Mouse (Mus musculus) left cerebral cortex, postnatal 14 days (tissue): ENCODE measurements around the gene Gpkow. TPM values are rescaled to one million over a fixed set of nuclear protein-coding genes. Genes with fewer than 3 reads are reported as not detected.

ENCODE experiments used
- DNase-seq, 2 experiments: peaks; one replicate each; pipeline ENCODE4 v3.0.0; 2021 to 2022; ENCODE audit warnings: low spot score in 2 of 2, mixed read lengths in 1 of 2
- intact Hi-C: fragments of 180-260 bp; cut with DNase I; formaldehyde crosslinking; loops from one replicate; pipeline ENCODE4 v1.15.1; 2025
- long read RNA-seq, 2 experiments: library from polyadenylated mRNA; stranded (forward); transcript quantifications; one replicate each; pipeline ENCODE4 v2.0.0; 2021
- total RNA-seq, 2 experiments: library from RNA; stranded (reverse); gene quantifications; 2 replicates each; pipeline ENCODE4 v1.2.3; 2021

The Gpkow gene
- total RNA-seq, result 10 to 100 TPM; 33.7 to 34.6 TPM
- long read RNA-seq, experiment 1, transcript Gpkow-201 (11 exons, 3,579 nt), result major isoform, 33 of 43 reads
- long read RNA-seq, experiment 1, partial matches to known transcripts, result 2 of 43 reads
- long read RNA-seq, experiment 1, other reads (novel, unspliced or antisense), result 7 of 43 reads
- long read RNA-seq, experiment 2, transcript Gpkow-201 (11 exons, 3,579 nt), result major isoform, 31 of 39 reads
- long read RNA-seq, experiment 2, partial matches to known transcripts, result 2 of 39 reads
- long read RNA-seq, experiment 2, other reads (novel, unspliced or antisense), result 5 of 39 reads

- intact Hi-C loops, result loop anchor here (10.0 kb wide), 1 partner anchor 272 kb away; no protein-coding TSS in a partner anchor
- peak; percentile 85 to 91 for DNase-seq
Measured at GRCm38 (mm10) chrX:7696954-7697381, at the start of gene Gpkow. Gene Gpkow (plus strand): TSS chrX:7697131.

GRCm38 (mm10) chrX:7648671-7649304 lies 48.1 kb upstream of the Gpkow start:
- DNase-seq, result peak; percentile 58 to 66
- intact Hi-C loops, result loop anchor here (10.0 kb wide), 1 partner anchor 224 kb away; no protein-coding TSS in a partner anchor

- intact Hi-C loops, result no loop called here
- no peak for DNase-seq
Measured at GRCm38 (mm10) chrX:7657221-7657639, 39.7 kb upstream of the Gpkow start, which contains the start of gene Prickle3. Gene Prickle3 (plus strand): TSS chrX:7657260.

- peak in 1 of 2 experiments; percentile 1 for DNase-seq
- intact Hi-C loops, result no loop called here
Measured at GRCm38 (mm10) chrX:7658031-7658784, 38.7 kb upstream of the Gpkow start.

GRCm38 (mm10) chrX:7658785-7659589 lies 37.9 kb upstream of the Gpkow start:
- no peak for DNase-seq
- intact Hi-C loops, result no loop called here

- intact Hi-C loops, result no loop called here
- no peak for DNase-seq
Measured at GRCm38 (mm10) chrX:7661086-7661485, 35.8 kb upstream of the Gpkow start.

- intact Hi-C loops, result no loop called here
Measured at GRCm38 (mm10) chrX:7662936-7663335, 34.0 kb upstream of the Gpkow start.

GRCm38 (mm10) chrX:7664791-7665190 lies 32.1 kb upstream of the Gpkow start:
- intact Hi-C loops, result no loop called here
- no peak for DNase-seq

More at GRCm38 (mm10) chrX:7662936-7663335, 34.0 kb upstream of the Gpkow start:
- DNase-seq, result no peak

GRCm38 (mm10) chrX:7665739-7666502 lies 31.0 kb upstream of the Gpkow start:
- DNase-seq, result no peak
- intact Hi-C loops, result no loop called here

GRCm38 (mm10) chrX:7670390-7670881 lies 26.5 kb upstream of the Gpkow start:
- peak; percentile 11 to 23 for DNase-seq
- intact Hi-C loops, result no loop called here

- DNase-seq, result peak in 1 of 2 experiments; percentile 17
- intact Hi-C loops, result no loop called here
Measured at GRCm38 (mm10) chrX:7670921-7671623, 25.9 kb upstream of the Gpkow start, which contains the start of gene Plp2. Gene Plp2 (minus strand): TSS chrX:7671390.

- intact Hi-C loops, result no loop called here
Measured at GRCm38 (mm10) chrX:7672739-7673138, 24.2 kb upstream of the Gpkow start.

GRCm38 (mm10) chrX:7673578-7674281 lies 23.2 kb upstream of the Gpkow start:
- no peak for DNase-seq
- intact Hi-C loops, result no loop called here

More at GRCm38 (mm10) chrX:7672739-7673138, 24.2 kb upstream of the Gpkow start:
- no peak for DNase-seq

- DNase-seq, result peak; percentile 21 to 44
- intact Hi-C loops, result no loop called here
Measured at GRCm38 (mm10) chrX:7674284-7675000, 22.5 kb upstream of the Gpkow start.

GRCm38 (mm10) chrX:7675001-7675380 lies 21.9 kb upstream of the Gpkow start:
- no peak for DNase-seq
- intact Hi-C loops, result no loop called here

- intact Hi-C loops, result no loop called here
- DNase-seq, result no peak
Measured at GRCm38 (mm10) chrX:7678986-7679385, 17.9 kb upstream of the Gpkow start.
